Comparison of ENCODE assay signal across 20 mouse cellular contexts in the genomic region with DNA sequence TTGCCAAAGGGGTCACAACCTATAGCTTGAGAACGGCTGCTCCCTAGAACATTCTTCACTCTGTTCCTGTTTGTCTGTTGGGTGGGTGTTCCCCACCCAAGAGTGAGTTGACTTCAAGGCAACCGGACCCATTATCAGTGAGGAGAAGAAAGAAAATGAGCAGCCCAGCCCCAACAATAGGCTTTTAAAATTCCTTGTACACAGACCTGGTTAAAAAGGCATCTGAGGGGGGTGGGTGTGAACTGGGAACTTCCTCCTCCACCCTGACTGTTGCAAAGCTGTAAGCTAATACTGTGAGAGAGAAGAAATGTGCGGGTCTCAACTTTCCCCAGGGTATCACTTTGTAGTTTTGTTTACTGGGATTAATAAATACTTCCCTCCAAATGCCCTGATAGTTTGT.
DNase-seq lines count a peak whose midpoint lies in the region; ATAC-seq and TF ChIP-seq lines count a peak whose summit lies in the region.
"Had no signal": no experiment of that assay in that cellular context is flagged by ENCODE, and none has a peak within 500 bp of the region (broad histone marks: within the 10 kb centered on the region; RNA-seq: fewer than 3 reads in every experiment).

No protein-coding gene starts in this region.

- no peak for TF ChIP-seq POLR2A in heart, adult 2 months (IDR thresholded peaks at IDR 0.05; ENCODE audit: insufficient read depth, low read depth, low read length)

- H3K4me2 ChIP-seq in limb, embryonic 12.5 days: no peak overlapping the region
- no peak overlapping the region for H3K4me2 ChIP-seq in heart, postnatal 0 days (ENCODE audit: low read depth, low read length)
- H3K4me2 ChIP-seq in midbrain, embryonic 16.5 days (ENCODE audit: low read length): no peak overlapping the region
- H3K4me2 ChIP-seq: midbrain, embryonic 13.5 days had no signal

- no peak for TF ChIP-seq EP300 in heart, adult 2 months (IDR thresholded peaks at IDR 0.05; ENCODE audit: insufficient read depth, low read depth, low read length)
- TF ChIP-seq EP300 in heart, postnatal 0 days (IDR thresholded peaks at IDR 0.05; ENCODE audit: low read depth): no peak

- intact Hi-C loops in heart, adult 2 months (cut with DNase I): no loop called here

- TF ChIP-seq CTCF in heart, adult 2 months (IDR thresholded peaks at IDR 0.05): no peak
- no peak for TF ChIP-seq CTCF in heart, postnatal 0 days (IDR thresholded peaks at IDR 0.05; ENCODE audit: low read depth)

- ATAC-seq in limb, embryonic 12.5 days (ENCODE audit: insufficient number of reproducible peaks, insufficient read depth, low FRiP score, low TSS enrichment, low read depth): no peak
- no peak for ATAC-seq in heart, postnatal 0 days (ENCODE audit: insufficient read depth, low read depth)
- no peak for ATAC-seq in midbrain, embryonic 16.5 days
- ATAC-seq: forebrain, postnatal 0 days; inflammation-experienced regulatory T-cells, adult 6 months; midbrain, embryonic 13.5 days had no signal

- H3K9ac ChIP-seq in heart, adult 2 months (ENCODE audit: low read depth, low read length): no peak overlapping the region
- no peak overlapping the region for H3K9ac ChIP-seq in limb, embryonic 12.5 days (replicated peaks)
- H3K9ac ChIP-seq in heart, postnatal 0 days (replicated peaks; ENCODE audit: low read depth, low read length): no peak overlapping the region
- H3K9ac ChIP-seq in midbrain, embryonic 16.5 days (ENCODE audit: low read depth, low read length): no peak overlapping the region
- H3K9ac ChIP-seq: forebrain, postnatal 0 days; midbrain, embryonic 13.5 days had no signal

- peaks cover 3% of the 10 kb centered on the region for H3K79me2 ChIP-seq in heart, adult 2 months (replicated peaks; ENCODE audit: control insufficient read depth, insufficient read depth, low read length)

- DNase-seq in heart, adult 2 months: peak in 1 of 2 experiments; percentile 20
- DNase-seq in heart, adult 9 months (ENCODE audit: low spot score in 2 of 2): no peak
- no peak for DNase-seq in limb, embryonic 10.5 days (ENCODE audit: low spot score)
- peak; percentile 77 for DNase-seq in ES-CJ7 (ENCODE audit: low read depth, low spot score)
- DNase-seq in heart, postnatal 0 days (ENCODE audit: low spot score): no peak
- DNase-seq: adrenal gland, postnatal 36 days; cerebellum, postnatal 10 days; forebrain, postnatal 0 days; gastrocnemius, postnatal 10 days; layer of hippocampus, adult 9-11 months; liver; right cerebral cortex, adult 18-20 months; thymus, postnatal 25 days had no signal

- whole genome bisulfite sequencing in heart, adult 2 months: 34% methylated on average over 3 of the region's 3 CpGs
- 21% methylated on average over 3 of the region's 3 CpGs for WGBS in limb, embryonic 12.5 days
- WGBS in limb, embryonic 10.5 days: 38% methylated on average over 3 of the region's 3 CpGs
- 34% methylated on average over 3 of the region's 3 CpGs for WGBS in heart, postnatal 0 days
- 41% methylated on average over 3 of the region's 3 CpGs for WGBS in midbrain, embryonic 16.5 days

- H3K4me1 ChIP-seq in heart, adult 2 months (ENCODE audit: control insufficient read depth, insufficient read depth, low read length): peaks cover 17% of the 10 kb centered on the region
- H3K4me1 ChIP-seq in limb, embryonic 12.5 days (replicated peaks): peaks cover 15% of the 10 kb centered on the region
- peaks cover 28% of the 10 kb centered on the region for H3K4me1 ChIP-seq in limb, embryonic 10.5 days
- H3K4me1 ChIP-seq in heart, postnatal 0 days (ENCODE audit: control insufficient read depth, insufficient read depth): peaks cover 29% of the 10 kb centered on the region
- H3K4me1 ChIP-seq in midbrain, embryonic 16.5 days (ENCODE audit: control insufficient read depth, insufficient read depth, low read length): peaks cover 5% of the 10 kb centered on the region

- H3K9me3 ChIP-seq in limb, embryonic 12.5 days: no peaks in the 10 kb centered on the region
- H3K9me3 ChIP-seq in limb, embryonic 10.5 days (replicated peaks): no peaks in the 10 kb centered on the region
- H3K9me3 ChIP-seq in heart, postnatal 0 days (replicated peaks; ENCODE audit: control insufficient read depth, low read length): no peaks in the 10 kb centered on the region
- H3K9me3 ChIP-seq in midbrain, embryonic 16.5 days (replicated peaks; ENCODE audit: control insufficient read depth, low read length, poor library complexity, severe bottlenecking): no peaks in the 10 kb centered on the region
- H3K9me3 ChIP-seq: hindbrain, embryonic 10.5 days; midbrain, embryonic 13.5 days had no signal

- no peaks in the 10 kb centered on the region for H3K27me3 ChIP-seq in heart, adult 2 months (ENCODE audit: control insufficient read depth, insufficient read depth, low read length)
- no peaks in the 10 kb centered on the region for H3K27me3 ChIP-seq in limb, embryonic 12.5 days
- H3K27me3 ChIP-seq in limb, embryonic 10.5 days (ENCODE audit: low read depth, poor library complexity, severe bottlenecking): no peaks in the 10 kb centered on the region
- H3K27me3 ChIP-seq in heart, postnatal 0 days (ENCODE audit: control insufficient read depth, insufficient read depth, low read length): no peaks in the 10 kb centered on the region
- H3K27me3 ChIP-seq in midbrain, embryonic 16.5 days (ENCODE audit: control insufficient read depth, insufficient read depth, low read depth, low read length): no peaks in the 10 kb centered on the region
- H3K27me3 ChIP-seq: midbrain, embryonic 13.5 days had no signal

- H3K27ac ChIP-seq in heart, adult 2 months: peak overlapping the region; percentile 67
- H3K27ac ChIP-seq in limb, embryonic 12.5 days: 0 out of 2 replicates have a peak overlapping the region, but pooled peaks have one; percentile 20
- H3K27ac ChIP-seq in limb, embryonic 10.5 days: no peak overlapping the region
- peak overlapping the region; percentile 64 for H3K27ac ChIP-seq in heart, postnatal 0 days (ENCODE audit: low read depth)
- H3K27ac ChIP-seq in midbrain, embryonic 16.5 days (ENCODE audit: low read length): no peak overlapping the region
- H3K27ac ChIP-seq: macrophage; midbrain, embryonic 13.5 days had no signal

- H3K36me3 ChIP-seq in heart, adult 2 months (ENCODE audit: control insufficient read depth, insufficient read depth, low read length): peaks cover 8% of the 10 kb centered on the region
- no peaks in the 10 kb centered on the region for H3K36me3 ChIP-seq in limb, embryonic 12.5 days
- H3K36me3 ChIP-seq in limb, embryonic 10.5 days: no peaks in the 10 kb centered on the region
- H3K36me3 ChIP-seq in heart, postnatal 0 days (replicated peaks; ENCODE audit: control insufficient read depth, insufficient read depth, low read length): no peaks in the 10 kb centered on the region
- H3K36me3 ChIP-seq in midbrain, embryonic 16.5 days (ENCODE audit: control insufficient read depth, insufficient read depth, low read length): no peaks in the 10 kb centered on the region
- H3K36me3 ChIP-seq: G1E; hindbrain, embryonic 10.5 days; midbrain, embryonic 13.5 days had no signal

- no peak overlapping the region for H3K4me3 ChIP-seq in heart, adult 2 months
- no peak overlapping the region for H3K4me3 ChIP-seq in limb, embryonic 12.5 days (replicated peaks)
- no peak overlapping the region for H3K4me3 ChIP-seq in limb, embryonic 10.5 days
- no peak overlapping the region for H3K4me3 ChIP-seq in heart, postnatal 0 days (ENCODE audit: low read depth, low read length)
- no peak overlapping the region for H3K4me3 ChIP-seq in midbrain, embryonic 16.5 days (ENCODE audit: low read depth, low read length)
- H3K4me3 ChIP-seq: hindbrain, embryonic 10.5 days; midbrain, embryonic 13.5 days had no signal

Comparison
In these comparisons a context has a peak if more than half of its experiments do, and no peak if none do; other contexts are left out.
1. H3K27ac ChIP-seq: peak in heart, adult 2 months (single experiment), limb, embryonic 12.5 days (single experiment) and heart, postnatal 0 days (single experiment); none in limb, embryonic 10.5 days (single experiment) and midbrain, embryonic 16.5 days (single experiment).